Mouse (Mus musculus) kidney, adult 2 months (tissue): ENCODE data around the gene Gstcd.

Source experiments
- CTCF ChIP-seq: fragments of 200-500 bp; conservative IDR thresholded peaks from 2 replicates; pipeline ENCODE4 v1.5.1; 2011; ENCODE audit warnings: low read depth, mild to moderate bottlenecking, control low read depth, low read length, moderate library complexity, mixed read lengths; ENCODE audit not compliant: insufficient read depth, insufficient read length
- POLR2A ChIP-seq: fragments of 200-500 bp; IDR thresholded peaks from one replicate; pipeline ENCODE4 v1.6.1; 2011; ENCODE audit warnings: low read depth, low read length, control low read depth

DNA sequence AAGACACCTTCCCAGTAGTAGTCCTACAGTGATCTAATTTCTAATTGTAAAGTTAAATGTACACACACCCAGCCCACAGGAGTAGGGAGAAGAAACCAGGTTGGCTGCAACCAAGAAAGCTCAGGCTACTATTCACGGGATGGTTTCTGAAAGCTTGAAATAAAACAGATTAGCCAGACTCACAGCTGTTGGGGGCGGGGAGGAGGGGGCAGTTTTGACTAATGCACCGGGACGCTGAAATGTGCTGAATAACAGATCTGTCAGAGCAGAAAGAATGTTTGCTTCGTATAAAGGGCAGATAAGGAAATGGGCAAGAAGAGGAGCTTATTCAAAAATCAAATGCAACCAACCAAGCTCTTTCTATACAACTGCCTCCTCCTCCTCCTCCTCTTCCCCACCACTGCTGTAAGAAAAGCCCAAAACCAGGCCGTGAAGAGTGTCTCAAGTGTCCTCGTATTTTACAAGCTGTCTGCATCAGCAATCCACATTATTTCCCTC, 143.5 kb downstream of the Gstcd start:
- TF ChIP-seq CTCF (no peak), POLR2A (no peak)
